Mouse (Mus musculus): ENCODE data around the gene Olfr31. TPM values are rescaled to one million over a fixed set of nuclear protein-coding genes. Genes with fewer than 3 reads are reported as not detected.

Gene Olfr31
- polyA plus RNA-seq (2017; shearing (Covaris generic)), result not detected

DNA sequence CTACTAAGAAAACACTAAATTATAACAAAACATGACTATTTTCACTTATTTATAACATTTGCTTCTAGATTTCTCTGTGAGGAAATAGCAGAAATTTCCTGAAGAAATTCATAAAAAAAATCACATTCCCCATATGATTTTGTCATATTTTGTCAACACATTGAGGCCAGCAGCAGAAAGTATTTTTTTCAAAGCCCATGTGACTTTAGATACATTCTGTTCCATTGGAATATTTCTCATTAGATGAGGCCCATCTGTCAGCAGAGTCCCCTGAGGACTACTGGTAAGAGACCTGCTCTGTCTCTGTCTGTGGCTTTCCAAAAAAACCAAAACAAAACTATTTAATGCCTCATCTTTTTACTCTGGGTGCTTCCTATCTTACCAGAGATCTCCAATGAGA, at the start of gene Olfr31:
Gene Olfr31, plus strand, starts transcription at position 301 of the 400 bp plus-strand sequence.

DNA sequence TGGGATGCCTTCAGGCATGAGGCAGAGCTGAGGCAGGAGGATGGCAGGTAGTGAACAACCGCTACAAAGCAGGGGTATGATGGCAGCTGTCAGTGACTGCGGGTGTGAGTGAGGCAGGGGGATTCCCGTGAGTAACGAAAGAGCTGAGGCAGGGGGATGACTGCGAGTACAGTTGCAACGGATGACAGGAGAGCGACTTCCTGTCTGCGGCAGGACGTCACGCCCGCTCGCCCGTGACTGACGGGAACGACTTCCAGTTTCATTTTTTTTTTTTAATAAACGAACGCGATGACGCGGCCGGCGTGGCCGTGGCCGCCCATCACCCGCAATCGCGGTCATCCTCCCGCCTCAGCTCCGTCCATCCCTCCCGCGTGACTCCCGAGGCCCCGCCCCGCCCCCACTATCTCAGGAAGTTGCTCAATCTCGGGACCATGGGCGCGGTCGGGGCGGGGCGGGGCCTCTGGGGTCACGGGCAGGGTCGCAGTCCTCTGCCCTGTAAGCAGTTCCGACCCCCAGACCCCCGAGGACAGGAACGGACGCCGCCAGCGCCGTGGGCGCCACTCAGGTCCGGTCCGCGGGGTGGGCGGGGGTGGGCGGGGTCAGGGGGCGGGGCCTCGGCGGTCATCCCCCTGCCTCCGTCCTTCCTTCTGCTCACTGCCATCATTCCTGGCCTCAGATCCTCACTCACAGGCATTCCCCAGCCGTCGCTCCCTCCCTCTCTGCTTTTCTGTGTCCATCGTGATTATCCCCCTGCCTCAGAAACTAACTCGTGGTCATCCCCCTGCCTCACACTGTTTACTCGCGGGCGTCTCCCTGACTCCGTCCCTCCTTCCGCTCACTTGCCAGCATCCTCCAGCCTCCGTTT, 23.6 kb downstream of the Olfr31 start, which contains the start of gene Il3ra:
Gene Il3ra, plus strand, starts transcription at position 328 of the 865 bp plus-strand sequence.

Other genes starting within 250 kb of the Olfr31 start
- gene Psmd6, start 201.8 kb upstream of the Olfr31 start, polyA plus RNA-seq (2017; shearing (Covaris generic)), result 162 TPM
- gene Olfr720, start 136.0 kb upstream of the Olfr31 start, polyA plus RNA-seq (2017; shearing (Covaris generic)), result 0.28 TPM
- 15.4 TPM for gene Il3ra, start 23.4 kb downstream of the Olfr31 start, polyA plus RNA-seq (2017; shearing (Covaris generic))
- gene Olfr721-ps1, start 78.5 kb downstream of the Olfr31 start, polyA plus RNA-seq (2017; shearing (Covaris generic)), result not detected